Mouse (Mus musculus) heart, embryonic 15.5 days (tissue): ENCODE measurements around the gene Tln2. TPM values are rescaled to one million over a fixed set of nuclear protein-coding genes. Genes with fewer than 3 reads are reported as not detected.

Source experiments
- ATAC-seq: fragments of 200-750 bp; cut with Nextera tagmentation; replicated peaks from 2 replicates; pipeline ENCODE4 v1.8.0; 2017; ENCODE audit warnings: low read depth, moderate TSS enrichment; ENCODE audit not compliant: insufficient number of reproducible peaks, insufficient read depth, low FRiP score
- H3K27ac ChIP-seq: fragments of 300-500 bp; sonication (generic); 2 replicates; pipeline ENCODE4 v1.5.1; 2015; ENCODE audit warnings: mild to moderate bottlenecking, inconsistent platforms
- H3K27me3 ChIP-seq: fragments of 300-500 bp; sonication (generic); 2 replicates; pipeline ENCODE4 v1.6.1; 2015; ENCODE audit warnings: inconsistent platforms
- H3K36me3 ChIP-seq: fragments of 300-500 bp; sonication (generic); 2 replicates; pipeline ENCODE4 v1.6.1; 2015; ENCODE audit warnings: mild to moderate bottlenecking, inconsistent platforms
- H3K4me1 ChIP-seq: fragments of 300-500 bp; sonication (generic); replicated peaks from 2 replicates; pipeline ENCODE4 v1.6.1; 2015; ENCODE audit warnings: inconsistent platforms
- H3K4me2 ChIP-seq: fragments of 300-500 bp; sonication (generic); 2 replicates; pipeline ENCODE4 v1.6.1; 2015; ENCODE audit warnings: inconsistent platforms, mild to moderate bottlenecking, moderate library complexity
- H3K4me3 ChIP-seq: fragments of 300-500 bp; sonication (generic); 2 replicates; pipeline ENCODE4 v1.5.1; 2015; ENCODE audit warnings: mild to moderate bottlenecking, inconsistent platforms
- H3K9ac ChIP-seq: fragments of 300-500 bp; sonication (generic); 2 replicates; pipeline ENCODE4 v1.6.1; 2015; ENCODE audit warnings: mild to moderate bottlenecking, inconsistent platforms
- H3K9me3 ChIP-seq: fragments of 300-500 bp; sonication (generic); replicated peaks from 2 replicates; pipeline ENCODE4 v1.6.1; 2016; ENCODE audit warnings: inconsistent platforms
- WGBS: fragments of 180-500 bp; shearing (Covaris S2); methylation state at CpG from one replicate; pipeline ENCODE4 v1.1.7; 2015; ENCODE audit warnings: mixed read lengths; 5-methylcytosine and 5-hydroxymethylcytosine counted together
- polyA plus RNA-seq: library from polyadenylated mRNA; unstranded; fragments of >200 nt; fragmentation: Nextera tagmentation; extraction: Ambion mirVana; gene quantifications from 2 replicates; pipeline ENCODE4 v1.2.1, GENCODE M21; 2015

Gene Tln2
- polyA plus RNA-seq: 58.4 and 65.7 TPM in 2 replicates

DNA sequence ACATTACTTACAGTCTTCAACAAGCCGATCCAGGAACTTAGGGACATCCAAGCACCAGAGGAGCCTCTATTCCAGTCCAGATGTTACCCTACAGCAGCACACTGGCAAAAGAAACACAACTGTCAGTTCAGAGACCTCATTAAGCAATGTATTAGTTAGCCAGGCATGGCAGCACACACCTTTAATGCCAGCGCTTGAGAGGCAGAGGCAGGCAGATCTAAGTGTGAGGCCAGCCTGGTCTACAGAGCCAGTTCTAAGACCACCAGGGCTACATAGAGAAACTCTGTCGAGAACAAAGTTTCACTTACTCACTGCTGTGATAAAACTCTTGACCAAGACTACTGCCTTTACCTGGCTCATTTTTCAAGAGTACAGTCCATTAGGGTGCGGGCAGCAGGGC is at the start of gene Tln2:
Gene Tln2 (minus strand): TSS at position 101 of the 400 bp plus-strand sequence.
- 91% methylated on average over 4 of the region's 4 CpGs for WGBS
- no peaks in the 10 kb centered on the region for H3K27me3 ChIP-seq
- H3K4me1 ChIP-seq: peaks cover 11% of the 10 kb centered on the region
- no peaks in the 10 kb centered on the region for H3K9me3 ChIP-seq
- no peak for ATAC-seq
- no peak within 1 kb of the TSS for H3K9ac ChIP-seq
- H3K27ac ChIP-seq: no peak within 1 kb of the TSS
- H3K36me3 ChIP-seq: peaks cover 15% of the 10 kb centered on the region; the same call in 1 of the 2 replicates
- no peak within 1 kb of the TSS for H3K4me2 ChIP-seq
- no peak within 1 kb of the TSS for H3K4me3 ChIP-seq

DNA sequence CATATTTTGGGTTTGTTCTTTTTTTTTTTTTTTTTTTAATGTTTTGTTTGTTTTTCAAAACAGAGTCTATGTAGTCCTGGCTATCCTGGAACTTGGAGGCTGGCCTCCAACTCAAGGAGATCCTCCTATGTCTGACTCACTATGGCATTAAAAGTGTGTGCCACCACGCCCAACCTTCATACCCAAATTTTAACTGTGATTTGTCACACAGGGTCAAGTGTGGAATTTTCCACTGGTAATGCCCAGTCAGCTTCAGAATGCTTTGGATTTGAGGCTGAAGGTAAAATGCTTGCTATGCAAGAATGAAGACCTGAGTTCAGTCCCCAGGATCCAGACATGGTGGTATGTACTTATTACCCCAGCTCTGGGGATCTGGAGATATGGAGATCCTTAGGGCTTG is 49.7 kb upstream of the Tln2 start:
- Histone ChIP-seq H3K36me3 (no peaks in the 10 kb centered on the region), H3K27me3 (no peaks in the 10 kb centered on the region), H3K4me2 (no peak overlapping the region), H3K9ac (no peak overlapping the region), H3K4me3 (no peak overlapping the region), H3K9me3 (no peaks in the 10 kb centered on the region), H3K4me1 (peaks cover 27% of the 10 kb centered on the region), H3K27ac (no peak overlapping the region)
- no peak for ATAC-seq
- 86% methylated on average over 1 of the region's 1 CpGs for WGBS

DNA sequence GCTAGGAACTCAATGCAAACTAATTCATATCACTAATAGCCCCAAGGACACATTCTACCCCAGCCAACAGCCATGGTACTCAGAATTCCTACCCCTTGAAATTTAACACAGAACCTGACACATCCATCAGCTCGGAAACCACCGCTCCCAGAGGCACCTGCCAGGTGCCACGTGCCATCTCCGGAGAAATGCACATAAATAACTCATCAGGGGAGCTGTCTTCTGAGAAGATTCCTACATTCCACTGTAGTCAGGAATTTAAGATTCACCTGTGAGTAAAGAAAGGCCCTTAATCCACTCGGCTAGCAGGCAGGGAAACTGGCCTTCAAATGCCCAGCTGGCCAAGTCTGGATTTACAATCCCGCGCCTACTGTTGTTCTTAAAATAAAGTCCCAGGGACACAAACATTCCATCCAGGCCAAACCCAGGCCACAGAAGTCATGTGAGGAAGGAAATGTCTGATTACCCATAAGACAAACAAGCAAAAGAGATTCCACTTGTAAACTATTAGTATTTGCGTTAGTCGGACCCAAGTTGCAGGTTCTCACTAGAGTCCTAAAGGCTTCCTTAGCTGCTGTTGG is 48.4 kb upstream of the Tln2 start:
- Histone ChIP-seq H3K4me2 (no peak overlapping the region), H3K9me3 (no peaks in the 10 kb centered on the region), H3K27ac (peak overlapping the region; percentile 12), H3K4me3 (no peak overlapping the region), H3K4me1 (peaks cover 28% of the 10 kb centered on the region), H3K36me3 (no peaks in the 10 kb centered on the region), H3K9ac (no peak overlapping the region), H3K27me3 (no peaks in the 10 kb centered on the region)
- 52% methylated on average over 9 of the region's 9 CpGs for WGBS
- ATAC-seq: no peak

DNA sequence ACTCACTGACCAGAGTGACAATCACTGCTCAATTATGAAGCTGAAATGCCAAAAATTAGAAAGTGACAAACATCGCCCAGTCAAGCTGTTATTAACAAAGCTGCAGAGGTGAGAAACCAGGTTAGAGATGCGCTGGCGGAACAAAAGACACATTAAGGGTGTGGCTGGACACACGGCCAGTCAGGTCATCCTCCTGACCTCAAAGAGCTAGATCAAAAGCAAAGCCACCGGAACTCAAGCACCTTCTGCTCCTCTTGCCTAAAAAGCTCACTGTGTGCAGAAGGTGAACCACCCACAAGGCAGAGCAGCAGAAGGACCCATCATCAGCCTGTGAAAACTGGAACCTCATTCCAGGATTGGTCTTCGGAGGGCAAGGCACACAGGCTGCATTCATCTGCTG is 47.8 kb upstream of the Tln2 start:
- WGBS: 80% methylated on average over 6 of the region's 6 CpGs
- Histone ChIP-seq H3K27me3 (no peaks in the 10 kb centered on the region), H3K4me3 (no peak overlapping the region), H3K4me1 (peaks cover 34% of the 10 kb centered on the region), H3K27ac (peak overlapping the region; percentile 12; the same call in 1 of the 2 replicates), H3K36me3 (no peaks in the 10 kb centered on the region), H3K4me2 (no peak overlapping the region), H3K9ac (no peak overlapping the region), H3K9me3 (no peaks in the 10 kb centered on the region)
- ATAC-seq: no peak

DNA sequence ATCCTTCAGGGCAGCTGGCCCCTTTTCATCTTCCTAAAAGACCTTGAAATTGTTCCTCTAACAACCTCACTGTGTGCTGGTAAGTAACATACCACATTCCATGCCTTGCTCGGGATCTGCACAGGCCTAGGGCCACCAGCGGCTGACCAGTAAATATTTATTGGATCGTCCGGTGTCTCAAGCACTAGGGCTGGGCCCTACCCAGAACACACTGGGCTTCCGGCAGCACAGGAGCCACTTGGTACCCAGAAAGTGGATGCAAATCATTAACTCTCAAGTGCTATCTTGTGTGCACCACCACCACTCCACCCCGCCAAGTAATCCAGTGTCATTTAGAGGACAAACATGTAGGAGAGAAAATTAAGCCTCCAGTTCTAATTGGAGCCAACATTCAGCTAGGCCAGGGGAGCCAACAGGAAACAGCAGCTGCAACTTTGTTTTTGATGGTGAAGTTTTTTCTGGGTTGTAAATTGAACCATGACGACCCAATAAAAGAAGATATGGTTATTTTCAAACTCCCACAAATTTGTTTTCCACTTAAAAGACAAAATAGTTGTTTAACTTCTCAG is 46.4 kb upstream of the Tln2 start:
- Histone ChIP-seq H3K36me3 (no peaks in the 10 kb centered on the region), H3K4me1 (peaks cover 36% of the 10 kb centered on the region), H3K9ac (no peak overlapping the region), H3K4me3 (no peak overlapping the region), H3K4me2 (peak overlapping the region; percentile 14; the same call in 1 of the 2 replicates), H3K27me3 (no peaks in the 10 kb centered on the region), H3K27ac (peak overlapping the region; percentile 58), H3K9me3 (no peaks in the 10 kb centered on the region)
- 0 out of 2 replicates have a peak, but pooled peaks have one; percentile 30 for ATAC-seq
- WGBS: 33% methylated on average over 7 of the region's 7 CpGs

DNA sequence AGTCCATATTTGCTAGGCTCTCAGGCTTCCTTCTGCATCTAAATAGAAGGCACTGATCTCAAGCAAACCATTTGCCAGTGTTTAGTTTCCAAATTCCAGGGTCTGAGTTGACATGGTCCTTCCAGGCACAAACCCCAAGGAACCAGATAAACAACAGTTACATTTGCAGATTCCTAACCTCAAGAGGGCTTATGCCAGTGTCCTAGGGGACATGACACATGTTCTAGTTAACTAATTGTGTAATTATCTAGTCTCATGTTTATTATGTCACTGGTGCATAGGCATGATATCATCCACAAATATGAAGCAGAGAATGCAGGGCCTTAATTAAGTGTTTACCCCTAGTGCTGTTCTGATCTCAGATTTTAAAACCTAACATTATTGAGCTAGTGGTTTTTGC is 45.4 kb upstream of the Tln2 start:
- H3K4me3 ChIP-seq: no peak overlapping the region
- no peak overlapping the region for H3K4me2 ChIP-seq
- no peaks in the 10 kb centered on the region for H3K27me3 ChIP-seq
- H3K4me1 ChIP-seq: peaks cover 42% of the 10 kb centered on the region
- no peak overlapping the region for H3K27ac ChIP-seq
- no peak overlapping the region for H3K9ac ChIP-seq
- H3K36me3 ChIP-seq: no peaks in the 10 kb centered on the region
- H3K9me3 ChIP-seq: no peaks in the 10 kb centered on the region
- no peak for ATAC-seq

DNA sequence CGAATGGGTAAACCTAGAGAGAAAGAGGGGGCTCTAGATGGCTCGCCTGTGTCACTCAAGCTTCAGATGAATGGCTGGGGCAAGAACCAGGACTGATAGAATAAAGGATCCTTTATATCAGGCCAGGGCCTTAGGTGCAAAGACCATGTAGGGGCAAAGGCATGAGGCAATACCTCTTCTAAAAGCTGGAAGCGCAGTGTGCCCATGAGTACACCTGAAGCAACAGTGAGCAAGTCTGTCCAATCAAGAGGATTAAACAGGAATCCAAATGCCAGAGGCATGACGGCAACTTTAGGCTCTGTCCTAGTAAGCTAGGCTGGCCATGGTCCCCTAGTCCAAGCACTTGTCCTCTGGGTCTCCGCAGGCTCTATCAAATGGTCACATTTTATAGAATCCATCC is 42.8 kb upstream of the Tln2 start:
- Histone ChIP-seq H3K4me2 (no peak overlapping the region), H3K27me3 (no peaks in the 10 kb centered on the region), H3K9me3 (no peaks in the 10 kb centered on the region), H3K4me3 (no peak overlapping the region), H3K27ac (no peak overlapping the region), H3K9ac (no peak overlapping the region), H3K36me3 (no peaks in the 10 kb centered on the region), H3K4me1 (peaks cover 33% of the 10 kb centered on the region)
- no peak for ATAC-seq
- 73% methylated on average over 5 of the region's 5 CpGs for WGBS

DNA sequence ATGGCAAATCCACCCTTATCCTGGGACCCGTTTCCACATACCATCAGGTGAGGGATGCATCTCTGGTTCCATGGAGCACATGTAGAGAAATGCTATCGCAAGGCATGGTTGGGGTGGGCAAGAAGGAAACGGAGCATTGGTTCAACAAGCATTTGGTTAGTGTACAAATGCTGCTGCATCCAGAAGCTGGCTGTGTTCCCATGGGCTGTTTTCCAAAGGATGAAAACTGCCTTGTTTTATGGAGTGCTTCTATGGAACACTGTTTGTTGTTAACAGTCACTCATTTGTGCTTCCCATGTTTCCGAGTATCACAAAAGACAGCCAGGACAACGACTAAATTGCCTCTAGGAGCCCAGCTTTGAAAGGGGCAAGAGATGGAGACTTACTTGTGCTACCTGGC is 35.7 kb upstream of the Tln2 start:
- Histone ChIP-seq H3K27me3 (no peaks in the 10 kb centered on the region), H3K27ac (no peak overlapping the region), H3K4me2 (no peak overlapping the region), H3K9me3 (0 out of 2 replicates have a peak, but pooled peaks cover 3% of the 10 kb centered on the region), H3K4me3 (no peak overlapping the region), H3K36me3 (no peaks in the 10 kb centered on the region), H3K4me1 (peaks cover 5% of the 10 kb centered on the region), H3K9ac (no peak overlapping the region)
- 80% methylated on average over 5 of the region's 5 CpGs for WGBS
- no peak for ATAC-seq

DNA sequence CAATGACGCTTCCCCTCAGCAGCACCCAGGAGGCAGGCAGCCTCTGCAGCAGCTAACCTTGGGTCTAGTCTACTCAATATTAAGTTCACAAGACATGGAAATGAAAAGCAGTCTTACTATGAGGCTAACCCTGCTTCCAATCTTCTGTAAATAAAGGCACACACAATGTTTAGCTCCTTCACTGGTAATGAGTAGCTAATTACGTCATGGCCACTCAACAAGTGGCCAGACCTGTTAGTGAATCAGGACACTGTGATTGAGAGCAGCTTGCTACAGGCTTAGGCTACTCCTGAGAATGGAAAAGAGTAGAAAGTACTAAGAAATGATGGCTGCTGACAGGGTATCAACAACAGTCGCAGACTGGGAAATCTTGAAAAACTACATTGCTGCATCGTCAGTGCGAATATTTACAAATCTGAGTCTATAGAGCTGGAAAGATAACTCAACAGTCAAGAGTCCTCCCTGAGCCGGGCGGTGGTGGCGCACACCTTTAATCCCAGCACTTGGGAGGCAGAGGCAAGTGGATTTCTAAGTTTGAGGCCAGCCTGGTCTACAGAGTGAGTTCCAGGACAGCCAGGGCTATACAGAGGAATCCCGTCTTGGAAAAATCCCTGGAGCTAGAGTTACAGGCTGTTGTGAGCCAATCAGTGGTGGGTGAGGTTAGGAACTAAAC is 34.1 kb upstream of the Tln2 start:
- H3K4me3 ChIP-seq: no peak overlapping the region
- no peak overlapping the region for H3K4me2 ChIP-seq
- no peak overlapping the region for H3K27ac ChIP-seq
- 85% methylated on average over 9 of the region's 9 CpGs for WGBS
- H3K27me3 ChIP-seq: no peaks in the 10 kb centered on the region
- H3K4me1 ChIP-seq: peaks cover 19% of the 10 kb centered on the region
- ATAC-seq: no peak
- H3K9me3 ChIP-seq: 0 out of 2 replicates have a peak, but pooled peaks cover 3% of the 10 kb centered on the region
- H3K36me3 ChIP-seq: no peaks in the 10 kb centered on the region
- H3K9ac ChIP-seq: no peak overlapping the region

DNA sequence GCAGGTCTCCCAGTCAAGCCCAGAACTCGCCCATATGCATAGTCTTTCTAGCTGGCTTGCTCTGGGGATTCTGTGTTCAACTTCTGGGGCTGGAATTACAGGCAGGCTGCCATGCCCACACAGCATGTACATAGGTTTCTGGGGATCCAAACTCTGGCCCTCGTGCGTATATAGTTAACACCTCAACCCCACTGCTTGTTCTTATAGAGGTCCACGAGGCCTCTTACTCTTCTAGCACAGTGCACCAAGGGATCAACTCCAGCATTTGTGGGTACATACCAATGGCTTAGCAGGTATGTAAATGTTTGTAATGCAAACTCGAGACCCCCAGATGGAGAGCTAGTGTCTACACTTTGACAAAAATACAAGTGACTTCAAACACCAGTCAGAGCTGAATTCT is 33.2 kb upstream of the Tln2 start:
- Histone ChIP-seq H3K36me3 (no peaks in the 10 kb centered on the region), H3K4me3 (no peak overlapping the region), H3K4me1 (peaks cover 25% of the 10 kb centered on the region), H3K27ac (no peak overlapping the region), H3K9ac (no peak overlapping the region), H3K27me3 (no peaks in the 10 kb centered on the region), H3K4me2 (no peak overlapping the region), H3K9me3 (0 out of 2 replicates have a peak, but pooled peaks cover 3% of the 10 kb centered on the region)
- WGBS: 86% methylated on average over 5 of the region's 5 CpGs
- no peak for ATAC-seq

DNA sequence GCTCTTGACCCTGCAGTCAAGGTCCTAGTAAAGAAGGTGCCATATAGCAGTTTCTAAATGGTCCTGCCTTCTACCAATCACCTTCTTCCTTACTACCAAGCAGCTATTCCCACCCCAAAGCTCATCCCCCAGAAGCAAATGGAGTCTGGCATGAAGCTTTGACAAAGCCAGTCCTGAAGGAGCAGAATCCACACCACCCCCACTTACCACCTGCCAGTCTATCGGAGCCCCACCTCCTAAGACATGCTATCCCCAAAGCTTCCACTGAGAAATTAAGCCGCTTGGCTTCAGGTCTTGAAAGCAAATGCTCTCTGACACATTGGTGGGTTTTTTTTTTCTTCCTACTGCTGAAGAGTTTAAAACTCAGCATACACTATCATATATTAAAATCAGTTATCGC is 27.6 kb upstream of the Tln2 start:
- peaks cover 74% of the 10 kb centered on the region for H3K4me1 ChIP-seq
- no peaks in the 10 kb centered on the region for H3K9me3 ChIP-seq
- no peak for ATAC-seq
- H3K36me3 ChIP-seq: no peaks in the 10 kb centered on the region
- no peaks in the 10 kb centered on the region for H3K27me3 ChIP-seq
- peak overlapping the region; percentile 87 for H3K27ac ChIP-seq
- 74% methylated on average over 3 of the region's 3 CpGs for WGBS
- H3K9ac ChIP-seq: no peak overlapping the region
- H3K4me3 ChIP-seq: no peak overlapping the region
- peak overlapping the region; percentile 21 for H3K4me2 ChIP-seq
